Mouse (Mus musculus) right cerebral cortex, postnatal 4 days (tissue): ENCODE results near the gene Umod.
A peak's percentile ranks its signal among the peaks of the same experiment; 100 is the strongest.

ENCODE experiments used
- DNase-seq: peaks from one replicate; pipeline ENCODE4 v3.0.0-alpha.2; 2022

Umod gene

GRCm38 (mm10) chr7:119479256-119479655, at the start of gene Umod:
Gene Umod, minus strand, starts transcription at chr7:119479282.
- no peak for DNase-seq

- no peak for DNase-seq
These were observed 49.5 kb upstream of the Umod start for GRCm38 (mm10) chr7:119528617-119529016.

GRCm38 (mm10) chr7:119527548-119527947, 48.5 kb upstream of the Umod start:
- no peak for DNase-seq

- DNase-seq = no peak
These were observed 48.1 kb upstream of the Umod start for GRCm38 (mm10) chr7:119527135-119527534.

DNA sequence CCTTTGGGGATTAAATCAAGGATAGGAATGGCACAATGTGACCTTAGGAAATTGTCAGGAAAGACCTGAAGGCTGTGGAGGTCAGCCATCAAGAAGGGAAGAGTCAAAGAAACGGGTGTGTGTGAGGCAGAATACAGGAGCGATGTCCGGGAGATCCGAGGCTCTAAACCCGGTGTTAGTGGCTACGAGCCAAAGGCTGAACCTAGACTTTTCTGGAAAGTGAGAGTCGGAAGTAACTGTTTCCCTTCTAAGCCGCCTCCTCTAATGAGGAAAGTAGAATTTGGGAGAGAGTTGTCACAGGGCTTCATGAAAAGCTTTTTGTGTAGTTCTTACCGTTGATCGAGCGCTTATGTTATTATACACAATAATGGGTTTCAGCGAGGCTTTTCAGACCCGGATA, 47.4 kb upstream of the Umod start:
- no peak for DNase-seq

- DNase-seq = no peak
These were observed 46.8 kb upstream of the Umod start for GRCm38 (mm10) chr7:119525881-119526281.

- no peak for DNase-seq
These were observed 44.3 kb upstream of the Umod start, which contains the start of gene Pdilt for GRCm38 (mm10) chr7:119523389-119523788. Gene Pdilt, minus strand, starts transcription at chr7:119523489.

DNA sequence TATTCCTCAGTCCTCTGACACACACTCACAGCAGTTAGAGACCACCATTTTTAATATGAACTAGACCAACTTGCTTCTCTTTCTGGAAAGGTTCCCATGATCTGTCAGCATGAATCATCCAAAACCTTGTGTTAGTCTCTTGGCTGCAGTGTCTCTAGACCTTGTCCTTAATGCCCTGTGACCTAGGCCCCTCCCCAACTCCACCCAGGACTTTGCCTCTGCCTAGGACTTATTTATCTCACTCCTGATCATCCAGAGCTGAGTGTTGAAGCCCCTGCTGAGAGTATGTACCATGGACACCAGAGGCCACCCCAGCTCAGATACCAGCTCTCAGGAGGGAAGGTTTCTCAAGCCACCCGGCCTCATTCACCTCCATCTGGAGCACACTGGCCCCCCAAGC, 43.3 kb upstream of the Umod start:
- DNase-seq = no peak

DNA sequence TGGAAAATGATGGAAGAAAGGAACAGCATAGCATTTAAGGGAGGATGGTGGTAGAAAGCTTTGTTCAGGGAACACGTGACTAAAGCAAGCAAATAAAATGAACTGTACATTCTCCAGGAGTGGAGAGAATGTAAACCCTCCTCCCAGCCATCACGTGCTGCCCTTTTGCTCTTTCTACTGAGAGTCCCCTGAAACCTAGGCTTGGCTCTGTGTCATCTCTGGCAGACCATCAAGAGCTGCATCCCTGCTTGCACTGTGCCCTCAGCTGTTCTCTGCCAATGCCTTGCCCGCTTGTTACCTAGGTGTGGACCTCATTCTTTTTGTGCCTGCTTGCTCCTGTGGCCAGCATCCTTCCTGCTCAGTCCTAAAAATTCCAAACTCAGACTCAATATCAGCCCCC, 42.7 kb upstream of the Umod start:
- no peak for DNase-seq

DNA sequence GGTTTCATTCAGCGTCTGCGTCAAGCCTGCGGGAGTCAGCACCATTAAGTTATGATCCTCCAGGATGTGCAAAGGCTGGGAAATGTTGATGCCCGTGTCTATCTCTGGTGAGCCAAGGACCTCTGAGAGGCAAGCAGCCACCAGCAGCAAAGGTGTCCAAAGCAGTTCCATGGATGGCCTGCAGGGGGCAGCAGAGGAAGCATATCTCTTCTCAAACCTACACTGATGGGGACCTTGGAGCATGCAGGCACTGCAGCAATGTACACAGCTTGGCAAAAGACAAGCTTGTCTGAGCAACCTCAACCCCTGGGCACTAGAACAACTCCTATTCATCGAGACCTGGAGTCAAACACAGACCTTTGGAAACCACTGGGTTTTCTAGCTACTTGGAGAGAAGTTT, 40.6 kb upstream of the Umod start:
- DNase-seq = peak; percentile 73

- DNase-seq = no peak
These were observed 40.1 kb upstream of the Umod start, which contains the start of gene Acsm5 for GRCm38 (mm10) chr7:119519163-119519562. Gene Acsm5, plus strand, starts transcription at chr7:119519463.

- no peak for DNase-seq
These were observed 37.1 kb upstream of the Umod start for GRCm38 (mm10) chr7:119516272-119516558.

- DNase-seq = peak; percentile 82
These were observed 36.6 kb upstream of the Umod start for GRCm38 (mm10) chr7:119515492-119516271.

DNA sequence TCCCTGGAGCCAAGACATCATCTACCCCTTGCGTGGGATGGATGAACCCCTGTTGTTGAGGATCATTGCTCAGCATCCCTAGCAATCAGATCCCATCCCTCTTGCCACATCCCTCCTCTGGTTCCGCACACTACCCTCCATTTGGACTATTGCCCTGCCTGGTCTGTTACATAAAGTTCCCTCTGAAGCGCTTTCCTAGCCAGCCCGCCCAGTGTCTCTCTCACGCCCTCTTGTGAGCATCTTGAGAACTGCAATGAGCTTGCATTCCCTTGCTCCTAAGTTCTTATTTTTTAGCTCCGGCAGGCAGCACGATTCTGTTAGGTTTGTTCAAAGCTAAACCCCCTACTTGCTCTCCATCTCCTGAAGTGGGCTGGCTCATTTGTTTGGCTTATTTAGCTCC, 34.0 kb upstream of the Umod start:
- DNase-seq = peak; percentile 46

- DNase-seq = no peak
These were observed 32.1 kb upstream of the Umod start for GRCm38 (mm10) chr7:119511143-119511542.

- no peak for DNase-seq
These were observed 11.1 kb upstream of the Umod start for GRCm38 (mm10) chr7:119490041-119490780.

GRCm38 (mm10) chr7:119486683-119487082, 7.6 kb upstream of the Umod start:
- no peak for DNase-seq

DNA sequence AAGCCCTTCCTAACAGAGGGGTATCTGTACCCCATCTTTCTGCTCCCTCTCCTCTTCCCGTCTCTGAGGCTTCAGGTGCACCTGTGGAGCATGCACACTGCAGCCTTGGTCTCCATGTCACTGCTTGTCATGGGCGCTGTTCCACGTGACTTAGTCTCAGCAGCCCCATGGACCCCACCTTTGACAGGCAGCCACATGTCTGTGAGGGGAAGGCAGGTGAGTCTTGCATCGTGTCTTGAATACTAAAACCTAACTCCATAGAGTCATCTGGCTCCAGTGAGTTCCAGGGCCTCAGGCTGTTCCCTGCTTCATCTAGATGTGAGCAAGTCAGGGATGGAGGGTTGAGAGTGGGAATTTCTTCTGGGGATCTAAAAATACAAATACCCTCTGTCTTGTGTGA, 5.1 kb upstream of the Umod start:
- DNase-seq = no peak

- no peak for DNase-seq
These were observed 2.3 kb downstream of the Umod start for GRCm38 (mm10) chr7:119476500-119477389.

DNA sequence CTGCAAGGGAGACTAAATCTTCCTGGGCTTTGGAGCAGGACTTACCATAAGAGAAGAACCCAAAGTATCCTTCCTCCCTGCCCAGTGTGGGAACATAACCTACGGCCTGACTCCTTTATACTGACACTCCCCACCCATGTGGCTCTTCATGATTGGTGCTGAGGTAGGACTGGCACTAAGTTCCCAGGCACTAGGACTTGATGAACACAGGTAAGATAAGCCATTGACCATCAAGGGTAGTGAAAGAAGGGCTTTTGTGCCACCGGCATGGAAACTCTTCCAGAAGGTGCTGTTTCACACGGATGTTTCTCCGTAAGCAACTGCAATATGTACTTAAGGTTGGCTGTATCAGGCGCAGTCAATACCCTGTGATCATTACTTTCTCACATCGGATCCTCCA, 19.9 kb downstream of the Umod start, which contains the start of gene Gp2:
Gp2 (minus strand) TSS at position 101 of the 400 bp plus-strand sequence.
- no peak for DNase-seq

- no peak for DNase-seq
These were observed 24.9 kb downstream of the Umod start for GRCm38 (mm10) chr7:119454192-119454591.

DNA sequence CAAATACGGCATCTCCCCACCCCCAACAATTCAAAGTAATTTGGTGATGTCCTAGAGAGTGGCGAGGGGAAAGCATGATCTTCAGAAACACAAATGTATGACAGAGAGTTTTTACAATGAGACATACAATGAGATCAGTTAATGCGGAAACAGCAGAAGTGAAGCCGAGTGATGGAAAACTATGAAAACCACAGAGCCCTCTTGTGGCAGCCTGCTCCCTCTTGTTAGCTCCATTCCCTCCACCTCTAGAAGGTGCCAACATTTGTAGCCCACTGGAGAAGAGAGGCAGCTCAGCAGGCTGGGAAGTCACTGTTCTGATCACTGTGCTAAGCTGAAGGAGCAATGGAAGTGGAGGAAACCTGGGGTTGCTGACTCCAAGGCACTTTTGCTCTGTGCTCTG, 35.2 kb downstream of the Umod start:
- peak; percentile 29 for DNase-seq

DNA sequence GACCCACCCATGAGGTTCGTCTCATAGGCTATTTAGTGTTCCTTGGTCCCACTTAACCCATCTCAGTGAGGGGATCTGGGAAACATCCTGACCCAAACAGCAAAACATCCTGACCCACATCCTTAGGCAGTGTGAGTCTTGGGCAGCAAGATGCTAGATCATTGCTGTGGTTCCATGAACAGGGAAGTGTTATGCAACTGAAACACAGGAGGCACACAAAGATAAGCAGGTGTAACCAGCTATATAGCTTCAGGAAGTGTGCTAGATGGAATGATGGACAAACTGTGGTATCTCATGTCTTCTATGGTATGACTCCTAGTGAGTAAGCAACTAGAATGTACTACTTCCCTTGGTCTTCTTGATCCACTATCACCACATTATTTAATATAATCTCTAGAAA, 37.1 kb downstream of the Umod start:
- no peak for DNase-seq
